Mouse (Mus musculus): ENCODE measurements around the gene B4gat1. TPM values are rescaled to one million over a fixed set of nuclear protein-coding genes. Genes with fewer than 3 reads are reported as not detected.

The B4gat1 gene
- polyA plus RNA-seq, 1 experiment from 2014 or later, result 35.2 TPM

GRCm38 (mm10) chr19:5069486-5069885, 30.9 kb downstream of the B4gat1 start:
- no peak overlapping the region for H3K27ac ChIP-seq (ENCODE audit: low read depth, low read length)
- no peak overlapping the region for H3K4me3 ChIP-seq (ENCODE audit: low read depth, low read length)
- WGBS, result 84% methylated on average over 5 of the region's 5 CpGs
- DNase-seq (ENCODE audit: low spot score) (no peak), ATAC-seq (replicated peaks; ENCODE audit: low FRiP score) (no peak)
- H3K9ac ChIP-seq (ENCODE audit: low read length), result no peak overlapping the region
- H3K36me3 ChIP-seq (ENCODE audit: control insufficient read depth, insufficient read depth, low read length), result no peaks in the 10 kb centered on the region
- H3K4me1 ChIP-seq (replicated peaks; ENCODE audit: control insufficient read depth, insufficient read depth, low read length), result peaks cover 31% of the 10 kb centered on the region
- H3K4me2 ChIP-seq (ENCODE audit: low read depth, low read length, severe bottlenecking), result no peak overlapping the region
- no peaks in the 10 kb centered on the region for H3K9me3 ChIP-seq (ENCODE audit: control insufficient read depth, low read length)
- H3K27me3 ChIP-seq (ENCODE audit: control insufficient read depth, insufficient read depth, low read length), result peaks cover 32% of the 10 kb centered on the region

GRCm38 (mm10) chr19:5069978-5070377, 31.4 kb downstream of the B4gat1 start:
- no peak overlapping the region for H3K9ac ChIP-seq (ENCODE audit: low read length)
- no peak for ATAC-seq (replicated peaks; ENCODE audit: low FRiP score)
- no peak for DNase-seq (ENCODE audit: low spot score)
- H3K4me2 ChIP-seq (ENCODE audit: low read depth, low read length, severe bottlenecking), result 0 out of 2 replicates have a peak overlapping the region, but pooled peaks have one; percentile 15
- no peak overlapping the region for H3K4me3 ChIP-seq (ENCODE audit: low read depth, low read length)
- H3K27me3 ChIP-seq (ENCODE audit: control insufficient read depth, insufficient read depth, low read length), result peaks cover 32% of the 10 kb centered on the region
- 86% methylated on average over 7 of the region's 7 CpGs for WGBS
- no peaks in the 10 kb centered on the region for H3K9me3 ChIP-seq (ENCODE audit: control insufficient read depth, low read length)
- no peak overlapping the region for H3K27ac ChIP-seq (ENCODE audit: low read depth, low read length)
- peaks cover 31% of the 10 kb centered on the region for H3K4me1 ChIP-seq (replicated peaks; ENCODE audit: control insufficient read depth, insufficient read depth, low read length)
- no peaks in the 10 kb centered on the region for H3K36me3 ChIP-seq (ENCODE audit: control insufficient read depth, insufficient read depth, low read length)

DNA sequence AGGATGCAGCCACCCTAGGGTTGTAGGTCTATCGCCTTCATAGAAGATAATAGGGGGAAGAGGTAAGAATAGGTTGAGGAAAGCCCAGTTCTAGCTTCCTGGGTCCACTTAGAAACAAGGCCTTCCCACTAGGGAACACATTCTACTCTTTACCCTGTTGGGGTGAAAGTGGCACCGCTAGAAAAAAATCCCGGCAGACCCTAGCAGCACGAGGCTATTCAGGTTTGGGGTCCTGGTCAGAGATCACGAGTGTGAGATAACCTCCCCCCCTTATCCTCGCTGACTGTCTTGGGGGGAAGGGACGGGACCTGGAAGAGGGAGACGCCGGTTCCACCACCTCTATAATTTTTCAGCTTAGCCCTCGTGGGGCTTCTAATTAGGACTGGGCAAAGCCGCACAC, 32.5 kb downstream of the B4gat1 start:
- WGBS, result 6% methylated on average over 11 of the region's 11 CpGs
- Histone ChIP-seq H3K27ac (ENCODE audit: low read depth, low read length) (peak overlapping the region; percentile 74), H3K9me3 (ENCODE audit: control insufficient read depth, low read length) (no peaks in the 10 kb centered on the region), H3K4me3 (ENCODE audit: low read depth, low read length) (peak overlapping the region; percentile 36), H3K9ac (ENCODE audit: low read length) (peak overlapping the region; percentile 54), H3K27me3 (ENCODE audit: control insufficient read depth, insufficient read depth, low read length) (peaks cover 32% of the 10 kb centered on the region), H3K4me2 (ENCODE audit: low read depth, low read length, severe bottlenecking) (peak overlapping the region; percentile 68), H3K4me1 (replicated peaks; ENCODE audit: control insufficient read depth, insufficient read depth, low read length) (peaks cover 31% of the 10 kb centered on the region), H3K36me3 (ENCODE audit: control insufficient read depth, insufficient read depth, low read length) (no peaks in the 10 kb centered on the region)
- no peak for DNase-seq (ENCODE audit: low spot score)
- 0 out of 2 replicates have a peak, but pooled peaks have one; percentile 2 for ATAC-seq (replicated peaks; ENCODE audit: low FRiP score)

- no peaks in the 10 kb centered on the region for H3K9me3 ChIP-seq (ENCODE audit: control insufficient read depth, low read length)
- DNase-seq (ENCODE audit: low spot score), result peak; percentile 92
- peak overlapping the region; percentile 36 for H3K4me3 ChIP-seq (ENCODE audit: low read depth, low read length)
- under 1% methylated on average over 40 of the region's 40 CpGs for WGBS
- peak overlapping the region; percentile 54 for H3K9ac ChIP-seq (ENCODE audit: low read length)
- peak; percentile 86 for ATAC-seq (replicated peaks; ENCODE audit: low FRiP score)
- H3K4me1 ChIP-seq (replicated peaks; ENCODE audit: control insufficient read depth, insufficient read depth, low read length), result peaks cover 31% of the 10 kb centered on the region
- H3K4me2 ChIP-seq (ENCODE audit: low read depth, low read length, severe bottlenecking), result peak overlapping the region; percentile 68
- peaks cover 32% of the 10 kb centered on the region for H3K27me3 ChIP-seq (ENCODE audit: control insufficient read depth, insufficient read depth, low read length)
- peak overlapping the region; percentile 74 for H3K27ac ChIP-seq (ENCODE audit: low read depth, low read length)
- no peaks in the 10 kb centered on the region for H3K36me3 ChIP-seq (ENCODE audit: control insufficient read depth, insufficient read depth, low read length)
Observed at GRCm38 (mm10) chr19:5071545-5072369, 33.1 kb downstream of the B4gat1 start.

GRCm38 (mm10) chr19:5072389-5073019, 33.9 kb downstream of the B4gat1 start:
- H3K27ac ChIP-seq (ENCODE audit: low read depth, low read length), result peak overlapping the region; percentile 74; the same call in 1 of the 2 replicates
- peaks cover 24% of the 10 kb centered on the region for H3K4me1 ChIP-seq (replicated peaks; ENCODE audit: control insufficient read depth, insufficient read depth, low read length)
- 1% methylated on average over 20 of the region's 20 CpGs for WGBS
- H3K27me3 ChIP-seq (ENCODE audit: control insufficient read depth, insufficient read depth, low read length), result peaks cover 25% of the 10 kb centered on the region
- peak overlapping the region; percentile 68 for H3K4me2 ChIP-seq (ENCODE audit: low read depth, low read length, severe bottlenecking)
- DNase-seq (ENCODE audit: low spot score) (no peak), ATAC-seq (replicated peaks; ENCODE audit: low FRiP score) (peak; percentile 27)
- peak overlapping the region; percentile 54; the same call in 1 of the 2 replicates for H3K9ac ChIP-seq (ENCODE audit: low read length)
- H3K4me3 ChIP-seq (ENCODE audit: low read depth, low read length), result peak overlapping the region; percentile 36
- no peaks in the 10 kb centered on the region for H3K36me3 ChIP-seq (ENCODE audit: control insufficient read depth, insufficient read depth, low read length)
- H3K9me3 ChIP-seq (ENCODE audit: control insufficient read depth, low read length), result no peaks in the 10 kb centered on the region

DNA sequence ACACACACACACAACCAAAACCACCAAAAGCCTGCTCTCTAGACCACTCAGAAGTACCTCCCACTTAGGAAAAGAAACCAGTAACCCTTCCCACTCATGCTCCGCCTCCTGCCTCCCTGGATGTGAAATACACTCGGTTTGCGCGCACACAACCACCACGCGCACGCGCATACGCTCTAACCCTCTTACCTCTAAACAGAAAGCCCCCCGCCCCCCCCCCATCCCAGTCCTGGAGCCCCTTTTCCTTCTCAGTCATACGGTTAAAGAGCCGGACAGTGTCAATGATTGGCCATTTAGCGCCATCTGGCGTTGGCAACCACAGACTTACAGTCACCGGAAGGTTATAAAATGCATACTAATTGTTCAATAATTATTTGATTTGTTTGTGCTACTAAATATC, 34.4 kb downstream of the B4gat1 start:
- Histone ChIP-seq H3K4me1 (replicated peaks; ENCODE audit: control insufficient read depth, insufficient read depth, low read length) (peaks cover 19% of the 10 kb centered on the region), H3K4me2 (ENCODE audit: low read depth, low read length, severe bottlenecking) (peak overlapping the region; percentile 68), H3K27ac (ENCODE audit: low read depth, low read length) (no peak overlapping the region; the same call in 1 of the 2 replicates), H3K9ac (ENCODE audit: low read length) (no peak overlapping the region), H3K36me3 (ENCODE audit: control insufficient read depth, insufficient read depth, low read length) (no peaks in the 10 kb centered on the region), H3K4me3 (ENCODE audit: low read depth, low read length) (peak overlapping the region; percentile 36; the same call in 1 of the 2 replicates), H3K9me3 (ENCODE audit: control insufficient read depth, low read length) (no peaks in the 10 kb centered on the region), H3K27me3 (ENCODE audit: control insufficient read depth, insufficient read depth, low read length) (peaks cover 21% of the 10 kb centered on the region)
- ATAC-seq (replicated peaks; ENCODE audit: low FRiP score) (peak; percentile 60), DNase-seq (ENCODE audit: low spot score) (peak; percentile 91)
- 2% methylated on average over 15 of the region's 15 CpGs for WGBS

- no peak for ATAC-seq (replicated peaks; ENCODE audit: low FRiP score)
- no peak overlapping the region for H3K4me2 ChIP-seq (ENCODE audit: low read depth, low read length, severe bottlenecking)
- peaks cover 14% of the 10 kb centered on the region for H3K4me1 ChIP-seq (replicated peaks; ENCODE audit: control insufficient read depth, insufficient read depth, low read length)
- no peak overlapping the region for H3K4me3 ChIP-seq (ENCODE audit: low read depth, low read length)
- H3K9me3 ChIP-seq (ENCODE audit: control insufficient read depth, low read length), result no peaks in the 10 kb centered on the region
- H3K27ac ChIP-seq (ENCODE audit: low read depth, low read length), result no peak overlapping the region
- H3K27me3 ChIP-seq (ENCODE audit: control insufficient read depth, insufficient read depth, low read length), result peaks cover 16% of the 10 kb centered on the region
- no peak overlapping the region for H3K9ac ChIP-seq (ENCODE audit: low read length)
- H3K36me3 ChIP-seq (ENCODE audit: control insufficient read depth, insufficient read depth, low read length), result no peaks in the 10 kb centered on the region
- DNase-seq (ENCODE audit: low spot score), result no peak
- WGBS, result 49% methylated on average over 5 of the region's 5 CpGs
Observed at GRCm38 (mm10) chr19:5073518-5073917, 34.9 kb downstream of the B4gat1 start.

DNA sequence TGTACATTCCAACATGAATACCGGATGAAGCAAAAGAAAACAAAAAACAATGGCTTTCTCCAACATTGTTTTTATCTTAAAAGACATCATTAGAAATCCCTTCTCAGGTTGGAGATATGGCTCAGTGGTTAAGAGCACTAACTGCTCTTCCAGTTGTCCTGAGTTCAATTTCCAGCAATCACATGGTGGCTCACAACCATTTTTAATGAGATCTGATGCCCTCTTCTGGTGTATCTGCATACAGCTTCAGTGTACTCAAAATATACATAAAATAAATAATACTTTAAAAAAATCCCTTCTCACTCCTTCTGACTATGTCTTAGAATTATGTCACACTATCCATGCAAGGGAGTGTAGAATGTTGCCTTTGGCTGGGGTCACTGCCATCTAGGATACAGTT, 40.7 kb downstream of the B4gat1 start:
- Histone ChIP-seq H3K4me3 (ENCODE audit: low read depth, low read length) (no peak overlapping the region), H3K9me3 (ENCODE audit: control insufficient read depth, low read length) (no peaks in the 10 kb centered on the region), H3K36me3 (ENCODE audit: control insufficient read depth, insufficient read depth, low read length) (no peaks in the 10 kb centered on the region), H3K9ac (ENCODE audit: low read length) (no peak overlapping the region), H3K4me1 (replicated peaks; ENCODE audit: control insufficient read depth, insufficient read depth, low read length) (no peaks in the 10 kb centered on the region), H3K4me2 (ENCODE audit: low read depth, low read length, severe bottlenecking) (no peak overlapping the region), H3K27ac (ENCODE audit: low read depth, low read length) (no peak overlapping the region), H3K27me3 (ENCODE audit: control insufficient read depth, insufficient read depth, low read length) (peaks cover 28% of the 10 kb centered on the region)
- WGBS, result 95% methylated on average over 1 of the region's 1 CpGs
- ATAC-seq (replicated peaks; ENCODE audit: low FRiP score) (no peak), DNase-seq (ENCODE audit: low spot score) (no peak)
